Mouse (Mus musculus) ES-E14 (cell line): ENCODE data around the gene Gm30191. TPM values are rescaled to one million over a fixed set of nuclear protein-coding genes. Genes with fewer than 3 reads are reported as not detected.

ENCODE experiments used
- DNase-seq: peaks from one replicate; pipeline ENCODE4 v3.0.0-alpha.2; 2013; ENCODE audit warnings: low read depth, low spot score
- H3K27ac ChIP-seq: 2 replicates; pipeline ENCODE4 v1.5.1; 2012; ENCODE audit warnings: low read depth, mild to moderate bottlenecking, low read length, moderate library complexity, mixed read lengths; ENCODE audit not compliant: poor library complexity, insufficient read depth, severe bottlenecking
- H3K36me3 ChIP-seq: 2 replicates; pipeline ENCODE4 v1.6.1; 2012; ENCODE audit warnings: mild to moderate bottlenecking, low read length, moderate library complexity, mixed read lengths; ENCODE audit not compliant: control insufficient read depth, poor library complexity, insufficient read depth, severe bottlenecking
- H3K4me1 ChIP-seq, 2 experiments: fragments of 150-350 bp in 1 of 2; sonication (generic) in 1 of 2; 2 replicates each; pipeline ENCODE4 v1.6.1; 2012; ENCODE audit warnings: low read length in 2 of 2, mild to moderate bottlenecking in 1 of 2, mixed read lengths in 1 of 2; ENCODE audit not compliant: control insufficient read depth in 2 of 2, insufficient read depth in 2 of 2, poor library complexity in 1 of 2
- H3K4me3 ChIP-seq, 2 experiments: fragments of 150-350 bp in 1 of 2; sonication (generic) in 1 of 2; 2 replicates each; pipeline ENCODE4 v1.5.1; 2012; ENCODE audit warnings: low read length in 2 of 2, low read depth in 1 of 2, mild to moderate bottlenecking in 1 of 2, mixed read lengths in 1 of 2; ENCODE audit not compliant: insufficient read depth in 1 of 2, poor library complexity in 1 of 2, severe bottlenecking in 1 of 2
- H3K9ac ChIP-seq: 2 replicates; pipeline ENCODE4 v1.6.1; 2012; ENCODE audit warnings: low read depth, mild to moderate bottlenecking, low read length, mixed read lengths; ENCODE audit not compliant: poor library complexity, insufficient read depth, severe bottlenecking
- H3K9me3 ChIP-seq: fragments of 150-350 bp; sonication (generic); 2 replicates; pipeline ENCODE4 v1.6.1; 2012; ENCODE audit warnings: low read depth, mild to moderate bottlenecking, low read length; ENCODE audit not compliant: control insufficient read depth, insufficient read depth
- CHD2 ChIP-seq: IDR thresholded peaks from 2 replicates; pipeline ENCODE4 v1.6.1; 2014; ENCODE audit warnings: mild to moderate bottlenecking, low read depth, low read length, inconsistent platforms
- MAFK ChIP-seq: IDR thresholded peaks from 2 replicates; pipeline ENCODE4 v1.6.1; 2014; ENCODE audit warnings: mild to moderate bottlenecking, low read depth, low read length, inconsistent platforms; ENCODE audit not compliant: insufficient read depth
- ZC3H11A ChIP-seq: IDR thresholded peaks from 2 replicates; pipeline ENCODE4 v1.6.1; 2012; ENCODE audit warnings: low read depth, mild to moderate bottlenecking, inconsistent platforms, low read length, borderline replicate concordance
- ZNF384 ChIP-seq: IDR thresholded peaks from 2 replicates; pipeline ENCODE4 v1.6.1; 2012; ENCODE audit warnings: low read depth, low read length, inconsistent platforms
- in situ Hi-C, 2 experiments: fragments of 600-800 bp; cut with MboI; formaldehyde crosslinking; loops; one replicate each; pipeline ENCODE4 v1.15.1; 2025; ENCODE audit warnings: low sequenced_read_pairs in 2 of 2, inconsistent platforms in 1 of 2; ENCODE audit not compliant: unreplicated experiment in 2 of 2
- total RNA-seq: library from RNA; depleted of rRNA; stranded (reverse); fragments of 300-350 nt; gene quantifications from 2 replicates; pipeline ENCODE4 v1.2.3, GENCODE M21; 2012; rRNA removed

Gm30191 gene
- total RNA-seq, 1 experiment, result not detected

- Histone ChIP-seq H3K36me3 (no peaks in the 10 kb centered on the region), H3K4me3 (peak overlapping the region; percentile 19 to 22; a peak in 2 of 4 replicates), H3K4me1 (peaks cover 0 to 15% of the 10 kb centered on the region in 2 experiments; a peak in 1 of 4 replicates), H3K9ac (no peak overlapping the region), H3K9me3 (no peaks in the 10 kb centered on the region), H3K27ac (no peak overlapping the region)
- in situ Hi-C loops, result no loop called here
- no peak for DNase-seq
- TF ChIP-seq ZNF384 (0 out of 2 replicates have a peak, but pooled peaks have one; percentile 4), MAFK (no peak)
These were observed 52.1 kb downstream of the Gm30191 start for GRCm38 (mm10) chr4:134298626-134299497.

GRCm38 (mm10) chr4:134299498-134299810 lies 52.7 kb downstream of the Gm30191 start:
- in situ Hi-C loops, result no loop called here
- no peaks in the 10 kb centered on the region for H3K36me3 ChIP-seq
- TF ChIP-seq ZC3H11A (no peak), MAFK (no peak), CHD2 (no peak)
- no peak for DNase-seq
- no peak overlapping the region for H3K9ac ChIP-seq
- H3K9me3 ChIP-seq, result no peaks in the 10 kb centered on the region
- H3K4me3 ChIP-seq, result no peak overlapping the region
- H3K27ac ChIP-seq, result no peak overlapping the region
- H3K4me1 ChIP-seq, result peaks cover 0 to 15% of the 10 kb centered on the region in 2 experiments; a peak in 1 of 4 replicates

Other genes starting within 250 kb of the Gm30191 start
- 20.9 and 24.6 TPM in 2 replicates for gene Dhdds, start 246.0 kb upstream of the Gm30191 start, total RNA-seq
- 84.7 and 134 TPM in 2 replicates for gene Lin28a, start 228.1 kb upstream of the Gm30191 start, total RNA-seq
- not detected in 2 replicates for gene Zfp683, start 193.1 kb upstream of the Gm30191 start, total RNA-seq
- gene Crybg2, start 186.1 kb upstream of the Gm30191 start, total RNA-seq, result 12.6 and 30.9 TPM in 2 replicates
- gene Cd52, start 151.9 kb upstream of the Gm30191 start, total RNA-seq, result 1.5 and 13.0 TPM in 2 replicates
- 12.4 and 23.3 TPM in 2 replicates for gene Ubxn11, start 144.4 kb upstream of the Gm30191 start, total RNA-seq
- gene Sh3bgrl3, start 118.1 kb upstream of the Gm30191 start, total RNA-seq, result 87.2 and 96.5 TPM in 2 replicates
- 53.5 and 67.5 TPM in 2 replicates for gene Cep85, start 59.8 kb upstream of the Gm30191 start, total RNA-seq
- gene Gm7534, start 43.9 kb upstream of the Gm30191 start, total RNA-seq, result not detected in 2 replicates
- gene Catsper4, start 19.6 kb upstream of the Gm30191 start, total RNA-seq, result 0.32 TPM in 1 of 2 replicates, not detected in the other
- gene Cnksr1, start 8.5 kb upstream of the Gm30191 start, total RNA-seq, result 1.7 and 2.7 TPM in 2 replicates
- gene E130218I03Rik, start 3.3 kb upstream of the Gm30191 start, total RNA-seq, result 1.3 and 1.6 TPM in 2 replicates
- gene Zfp593, start 1.3 kb upstream of the Gm30191 start, total RNA-seq, result 19.8 and 25.2 TPM in 2 replicates
- gene Grrp1, start 7.2 kb downstream of the Gm30191 start, total RNA-seq, result 1.6 and 2.2 TPM in 2 replicates
- 12.6 and 13.2 TPM in 2 replicates for gene Pdik1l, start 41.0 kb downstream of the Gm30191 start, total RNA-seq
- 3.5 and 4.3 TPM in 2 replicates for gene Trim63, start 68.2 kb downstream of the Gm30191 start, total RNA-seq
- 23.5 and 24.3 TPM in 2 replicates for gene Slc30a2, start 96.2 kb downstream of the Gm30191 start, total RNA-seq
- 4.2 and 7.3 TPM in 2 replicates for gene Extl1, start 136.9 kb downstream of the Gm30191 start, total RNA-seq
- 15.8 and 18.4 TPM in 2 replicates for gene Pafah2, start 149.4 kb downstream of the Gm30191 start, total RNA-seq
- 322 and 361 TPM in 2 replicates for gene Stmn1, start 221.4 kb downstream of the Gm30191 start, total RNA-seq
- 4.8 and 6.9 TPM in 2 replicates for gene Paqr7, start 249.8 kb downstream of the Gm30191 start, total RNA-seq